Comparison of ENCODE assay signal across 8 mouse cellular contexts in genomic region chr11:89060423-89061089, GRCm38 (mm10). TPM values are rescaled to one million over a fixed set of nuclear protein-coding genes. Genes with fewer than 3 reads are reported as not detected.
DNase-seq lines count a peak whose midpoint lies in the region; ATAC-seq and TF ChIP-seq lines count a peak whose summit lies in the region.

No protein-coding gene starts in this region.

- peak overlapping the region; percentile 58 for H3ac ChIP-seq in myocyte (ENCODE audit: control insufficient read depth, insufficient read length)

- H3K9me3 ChIP-seq in heart, embryonic 11.5 days (replicated peaks; ENCODE audit: control insufficient read depth, low read length) = peaks cover 2% of the 10 kb centered on the region; the same call in 1 of the 2 replicates
- 0 out of 2 replicates have a peak, but pooled peaks cover 4% of the 10 kb centered on the region for H3K9me3 ChIP-seq in kidney, embryonic 16.5 days (ENCODE audit: low read length)

- peaks cover 8% of the 10 kb centered on the region for H3K4me1 ChIP-seq in bone marrow macrophage, adult 2 months (ENCODE audit: control insufficient read depth, insufficient read depth, low read length)
- H3K4me1 ChIP-seq in embryonic fibroblast, embryonic 13.5 days (ENCODE audit: control insufficient read depth, insufficient read depth, low read length) = 0 out of 2 replicates have a peak, but pooled peaks cover 7% of the 10 kb centered on the region
- H3K4me1 ChIP-seq in heart, embryonic 11.5 days (ENCODE audit: control insufficient read depth, insufficient read depth, low read length) = peaks cover 20% of the 10 kb centered on the region
- H3K4me1 ChIP-seq in kidney, embryonic 16.5 days (ENCODE audit: insufficient read depth, low read length) = peaks cover 15% of the 10 kb centered on the region
- H3K4me1 ChIP-seq in liver, adult 2 months (ENCODE audit: control insufficient read depth, insufficient read depth, low read length) = peaks cover 7% of the 10 kb centered on the region

- WGBS in heart, embryonic 11.5 days (ENCODE audit: insufficient replicate concordance) = 1% methylated on average over 61 of the region's 63 CpGs
- WGBS in kidney, embryonic 16.5 days = under 1% methylated on average over 63 of the region's 63 CpGs
- under 1% methylated on average over 63 of the region's 63 CpGs for WGBS in liver, adult 2 months

- H3K4me2 ChIP-seq in heart, embryonic 11.5 days = peak overlapping the region; percentile 82
- H3K4me2 ChIP-seq in kidney, embryonic 16.5 days (replicated peaks; ENCODE audit: low read depth, low read length) = peak overlapping the region; percentile 76
- peak overlapping the region; percentile 97 for H3K4me2 ChIP-seq in myocyte (ENCODE audit: low read depth)

- peaks cover 6% of the 10 kb centered on the region; the same call in 1 of the 2 replicates for H3K79me2 ChIP-seq in liver, adult 2 months (ENCODE audit: control insufficient read depth, insufficient read depth, low read length)
- H3K79me2 ChIP-seq in myocyte (ENCODE audit: control insufficient read depth, insufficient read depth) = peaks cover 6% of the 10 kb centered on the region

- no peaks in the 10 kb centered on the region for H3K27me3 ChIP-seq in heart, embryonic 11.5 days (ENCODE audit: control insufficient read depth, insufficient read depth, low read length)
- H3K27me3 ChIP-seq in kidney, embryonic 16.5 days (ENCODE audit: insufficient read depth, low read length) = no peaks in the 10 kb centered on the region
- H3K27me3 ChIP-seq in liver, adult 2 months (ENCODE audit: control insufficient read depth, insufficient read depth, low read length) = no peaks in the 10 kb centered on the region
- no peaks in the 10 kb centered on the region for H3K27me3 ChIP-seq in myocyte (ENCODE audit: control insufficient read depth, insufficient read depth, insufficient read length)
- no peaks in the 10 kb centered on the region for H3K27me3 ChIP-seq in splenic B cell, adult 2 months (ENCODE audit: control insufficient read depth, insufficient read depth, low read length, poor library complexity, severe bottlenecking)

- H3K36me3 ChIP-seq in heart, embryonic 11.5 days (ENCODE audit: control insufficient read depth, insufficient read depth, low read length) = no peaks in the 10 kb centered on the region
- no peaks in the 10 kb centered on the region for H3K36me3 ChIP-seq in kidney, embryonic 16.5 days (ENCODE audit: insufficient read depth, low read length)
- H3K36me3 ChIP-seq in liver, adult 2 months (ENCODE audit: control insufficient read depth, insufficient read depth, low read length) = no peaks in the 10 kb centered on the region
- H3K36me3 ChIP-seq in myocyte (ENCODE audit: control insufficient read depth, insufficient read depth) = no peaks in the 10 kb centered on the region
- no peaks in the 10 kb centered on the region for H3K36me3 ChIP-seq in splenic B cell, adult 2 months (ENCODE audit: control insufficient read depth, insufficient read depth, low read length, poor library complexity, severe bottlenecking)

- no peak overlapping the region for H3K27ac ChIP-seq in bone marrow macrophage, adult 2 months (ENCODE audit: insufficient read depth, low read depth, low read length)
- H3K27ac ChIP-seq in embryonic fibroblast, embryonic 13.5 days (ENCODE audit: insufficient read depth, low read length) = no peak overlapping the region
- peak overlapping the region; percentile 58 for H3K27ac ChIP-seq in heart, embryonic 11.5 days (ENCODE audit: low read depth, low read length)
- H3K27ac ChIP-seq in kidney, embryonic 16.5 days (ENCODE audit: low read length) = peak overlapping the region; percentile 62
- no peak overlapping the region for H3K27ac ChIP-seq in liver, adult 2 months (replicated peaks; ENCODE audit: insufficient read depth, low read depth, low read length)

- peak overlapping the region; percentile 75 for H3K4me3 ChIP-seq in bone marrow macrophage, adult 2 months (ENCODE audit: insufficient read depth, low read length)
- peak overlapping the region; percentile 67 for H3K4me3 ChIP-seq in embryonic fibroblast, embryonic 13.5 days (ENCODE audit: insufficient read depth, low read length)
- peak overlapping the region; percentile 77 for H3K4me3 ChIP-seq in heart, embryonic 11.5 days (ENCODE audit: low read depth, low read length)
- H3K4me3 ChIP-seq in kidney, embryonic 16.5 days (ENCODE audit: low read length) = peak overlapping the region; percentile 90
- H3K4me3 ChIP-seq in liver, adult 2 months (ENCODE audit: insufficient read depth, low read depth, low read length) = peak overlapping the region; percentile 83
- H3K4me3 ChIP-seq in myocyte = peak overlapping the region; percentile 66

- no peak for TF ChIP-seq CTCF in bone marrow macrophage, adult 2 months (IDR thresholded peaks at IDR 0.05; ENCODE audit: low read depth, low read length)
- TF ChIP-seq CTCF in embryonic fibroblast, embryonic 13.5 days (IDR thresholded peaks at IDR 0.05; ENCODE audit: borderline replicate concordance, insufficient read depth, low read length) = no peak
- TF ChIP-seq CTCF in liver, adult 2 months (IDR thresholded peaks at IDR 0.05; ENCODE audit: low read depth, low read length) = no peak

- DNase-seq in A20 (ENCODE audit: low read depth, low spot score) = peak; percentile 97
- DNase-seq in liver, adult 2 months (ENCODE audit: extremely low read depth, low read depth, low spot score) = peak; percentile 64
- peak; percentile 96 for DNase-seq in splenic B cell, adult 2 months (ENCODE audit: low read depth, low spot score)

- TF ChIP-seq POLR2A in bone marrow macrophage, adult 2 months (IDR thresholded peaks at IDR 0.05; ENCODE audit: borderline replicate concordance, low read depth, low read length) = 0 out of 2 replicates have a peak, but pooled peaks have one; percentile 10
- TF ChIP-seq POLR2A in embryonic fibroblast, embryonic 13.5 days (IDR thresholded peaks at IDR 0.05; ENCODE audit: low read depth, low read length) = peak; percentile 78
- TF ChIP-seq POLR2A in liver, adult 2 months (IDR thresholded peaks at IDR 0.05; ENCODE audit: extremely low read depth, insufficient read depth, low read length) = 0 out of 2 replicates have a peak, but pooled peaks have one; percentile 36
- peak; percentile 77 for TF ChIP-seq POLR2A in myocyte (IDR thresholded peaks at IDR 0.05; ENCODE audit: insufficient read length, low read depth)

- H3K9ac ChIP-seq in heart, embryonic 11.5 days (ENCODE audit: low read depth, low read length) = peak overlapping the region; percentile 91
- peak overlapping the region; percentile 86 for H3K9ac ChIP-seq in kidney, embryonic 16.5 days (replicated peaks; ENCODE audit: low read length)
- peak overlapping the region; percentile 75 for H3K9ac ChIP-seq in liver, adult 2 months (ENCODE audit: low read depth, low read length)

- ATAC-seq in heart, embryonic 11.5 days (replicated peaks; ENCODE audit: insufficient number of reproducible peaks, low FRiP score, low TSS enrichment) = peak; percentile 91
- peak; percentile 95 for ATAC-seq in kidney, embryonic 16.5 days (ENCODE audit: low FRiP score, low TSS enrichment)

TF ChIP-seq in myocyte, 11 proteins besides CTCF, POLR2A, EP300 and RAD21:
- TF ChIP-seq E2F4 (IDR thresholded peaks at IDR 0.05; ENCODE audit: insufficient read depth) = no peak
- no peak for TF ChIP-seq USF1 (IDR thresholded peaks at IDR 0.05; ENCODE audit: low read depth)
- no peak for TF ChIP-seq MAX (IDR thresholded peaks at IDR 0.05; ENCODE audit: low read depth)
- TF ChIP-seq REST (IDR thresholded peaks at IDR 0.05; ENCODE audit: insufficient read depth, insufficient read length) = no peak
- TF ChIP-seq MYOD1 (IDR thresholded peaks at IDR 0.05; ENCODE audit: control insufficient read depth in 1 of 3, insufficient read length in 2 of 3, low read depth in 2 of 3) = peak in 1 of 3 experiments; percentile 41
- TF ChIP-seq MYOG (IDR thresholded peaks at IDR 0.05; ENCODE audit: control insufficient read depth in 1 of 3, insufficient read depth in 1 of 3, insufficient read length in 2 of 3, low read depth in 2 of 3) = peak in 1 of 3 experiments; percentile 24
- TF ChIP-seq POLR2AphosphoS2 (IDR thresholded peaks at IDR 0.05; ENCODE audit: insufficient read length, low read depth) = peak; percentile 78
- no peak for TF ChIP-seq TCF3 (IDR thresholded peaks at IDR 0.05; ENCODE audit: insufficient read length, low read depth)
- TF ChIP-seq TCF12 (IDR thresholded peaks at IDR 0.05; ENCODE audit: insufficient read depth, poor library complexity, severe bottlenecking) = no peak
- TF ChIP-seq CEBPB (IDR thresholded peaks at IDR 0.05; ENCODE audit: insufficient read depth, poor library complexity, severe bottlenecking) = no peak
- no peak for TF ChIP-seq SRF (IDR thresholded peaks at IDR 0.05; ENCODE audit: control insufficient read depth, insufficient read length, low read depth)

RNA-seq across cellular contexts. Expression of gene Dgke, which starts 6.1 kb away (rescaled TPM):
- 3.4 and 4.4 TPM in 2 replicates for polyA plus RNA-seq in bone marrow macrophage, adult 2 months (2012; ENCODE audit: insufficient read depth, insufficient read length, missing spikeins)
- 7.3 and 7.8 TPM in 2 replicates for polyA plus RNA-seq in embryonic fibroblast, embryonic 13.5 days (2011; ENCODE audit: insufficient read length, low read depth, missing spikeins)
- 4.2 and 4.5 TPM in 2 replicates for polyA plus RNA-seq in heart, embryonic 11.5 days (2014; fragmentation: Nextera tagmentation; extraction: Ambion mirVana)
- 4.0 and 4.3 TPM in 2 replicates for polyA plus RNA-seq in kidney, embryonic 16.5 days (2015; fragmentation: Nextera tagmentation; extraction: Ambion mirVana)
- 0.74 and 1.1 TPM in 2 replicates for total RNA-seq in liver, adult 2 months (2014; rRNA removed)
- polyA plus RNA-seq in liver, adult 2 months (2012; rRNA removed) = 0.49 and 0.69 TPM in 2 replicates
- 1.5 TPM for polyA plus RNA-seq in myocyte (2012; fragmentation: generic; extraction: Trizol)

RNA-seq across cellular contexts. Expression of gene Gm525, which starts 13.1 kb away (rescaled TPM):
- polyA plus RNA-seq in bone marrow macrophage, adult 2 months (2012; ENCODE audit: insufficient read depth, insufficient read length, missing spikeins) = not detected in 2 replicates
- not detected in 2 replicates for polyA plus RNA-seq in embryonic fibroblast, embryonic 13.5 days (2011; ENCODE audit: insufficient read length, low read depth, missing spikeins)
- not detected in 2 replicates for polyA plus RNA-seq in heart, embryonic 11.5 days (2014; fragmentation: Nextera tagmentation; extraction: Ambion mirVana)
- polyA plus RNA-seq in kidney, embryonic 16.5 days (2015; fragmentation: Nextera tagmentation; extraction: Ambion mirVana) = 0.41 and 0.69 TPM in 2 replicates
- not detected in 2 replicates for total RNA-seq in liver, adult 2 months (2014; rRNA removed)
- polyA plus RNA-seq in liver, adult 2 months (2012; rRNA removed) = not detected in 2 replicates
- polyA plus RNA-seq in myocyte (2012; fragmentation: generic; extraction: Trizol) = not detected

Comparison
In these comparisons a context has a peak if more than half of its experiments do, and no peak if none do; other contexts are left out.
1. H3K27ac ChIP-seq: peak in heart, embryonic 11.5 days (single experiment) and kidney, embryonic 16.5 days (single experiment); none in bone marrow macrophage, adult 2 months (single experiment), embryonic fibroblast, embryonic 13.5 days (single experiment) and liver, adult 2 months (single experiment).
2. POLR2A ChIP-seq: peak in every context shown above with its lines; median percentile 78 in embryonic fibroblast, embryonic 13.5 days; 77 in myocyte; 36 in liver, adult 2 months; 10 in bone marrow macrophage, adult 2 months.
3. Peak in every context shown above with its lines, with median percentiles within 50 percentile points of each other: DNase-seq, H3K4me3 ChIP-seq, H3K4me2 ChIP-seq and H3K9ac ChIP-seq.